Mouse (Mus musculus) midbrain, postnatal 0 days (tissue): Measurements from ENCODE around the gene Coq6. TPM values are rescaled to one million over a fixed set of nuclear protein-coding genes. Genes with fewer than 3 reads are reported as not detected.
"Not testable (repeated sequence)": the region's sequence is repeated elsewhere in the genome, so short reads cannot be mapped to it uniquely, and the experiment has no call there.

ENCODE experiments used
- ATAC-seq: fragments of 200-750 bp; cut with Nextera tagmentation; 2 replicates; pipeline ENCODE4 v1.8.0; 2017; ENCODE audit warnings: moderate number of reproducible peaks, mild to moderate bottlenecking, moderate TSS enrichment, moderate library complexity; ENCODE audit not compliant: low FRiP score
- DNase-seq: peaks from one replicate; pipeline ENCODE4 v3.0.0-alpha.2; 2015; ENCODE audit warnings: low spot score
- H3K27ac ChIP-seq: fragments of 300-500 bp; sonication (generic); 2 replicates; pipeline ENCODE4 v1.5.1; 2014; ENCODE audit warnings: low read depth, mild to moderate bottlenecking, low read length, mixed read lengths
- H3K27me3 ChIP-seq: fragments of 300-500 bp; sonication (generic); 2 replicates; pipeline ENCODE4 v1.6.1; 2014; ENCODE audit warnings: low read length, control low read depth, mixed read lengths; ENCODE audit not compliant: insufficient read depth
- H3K36me3 ChIP-seq: fragments of 300-500 bp; sonication (generic); 2 replicates; pipeline ENCODE4 v1.6.1; 2014; ENCODE audit warnings: low read length, control low read depth, mixed read lengths; ENCODE audit not compliant: insufficient read depth
- H3K4me1 ChIP-seq: fragments of 300-500 bp; sonication (generic); 2 replicates; pipeline ENCODE4 v1.6.1; 2014; ENCODE audit warnings: mild to moderate bottlenecking, control low read depth, antibody characterized with exemption, low read length, mixed read lengths; ENCODE audit not compliant: insufficient read depth
- H3K4me2 ChIP-seq: fragments of 300-500 bp; sonication (generic); 2 replicates; pipeline ENCODE4 v1.6.1; 2014; ENCODE audit warnings: low read depth, mild to moderate bottlenecking, low read length, mixed read lengths; ENCODE audit not compliant: poor library complexity, severe bottlenecking
- H3K4me3 ChIP-seq: fragments of 300-500 bp; sonication (generic); 2 replicates; pipeline ENCODE4 v1.5.1; 2014; ENCODE audit warnings: low read depth, mild to moderate bottlenecking, low read length, moderate library complexity
- H3K9ac ChIP-seq: fragments of 300-500 bp; sonication (generic); replicated peaks from 2 replicates; pipeline ENCODE4 v1.6.1; 2014; ENCODE audit warnings: mild to moderate bottlenecking, low read length, moderate library complexity, mixed read lengths; ENCODE audit not compliant: poor library complexity, severe bottlenecking
- H3K9me3 ChIP-seq: fragments of 300-500 bp; sonication (generic); 2 replicates; pipeline ENCODE4 v1.6.1; 2016; ENCODE audit warnings: low read length, control low read depth
- CTCF ChIP-seq: IDR thresholded peaks from 2 replicates; pipeline ENCODE4 v1.5.1; 2016; ENCODE audit warnings: antibody characterized with exemption, mild to moderate bottlenecking
- whole genome bisulfite sequencing: fragments of 180-500 bp; shearing (Covaris S2); extraction: QIAGEN DNeasy Blood & Tissue Kit; methylation state at CpG from one replicate; pipeline ENCODE4 v1.1.7; 2014; 5-methylcytosine and 5-hydroxymethylcytosine counted together
- polyA plus RNA-seq: library from polyadenylated mRNA; unstranded; fragments of >200 nt; fragmentation: Nextera tagmentation; extraction: Ambion mirVana; gene quantifications from 2 replicates; pipeline ENCODE4 v1.2.1, GENCODE M21; 2015
- total RNA-seq: library from RNA; depleted of rRNA; stranded (reverse); fragments of >200 nt; gene quantifications from 2 replicates; pipeline ENCODE4 v1.2.3, GENCODE M21; 2014

Coq6 gene
- total and polyA plus RNA-seq, 2 experiments from 2014 or later: 41.6 to 60.9 TPM

DNA sequence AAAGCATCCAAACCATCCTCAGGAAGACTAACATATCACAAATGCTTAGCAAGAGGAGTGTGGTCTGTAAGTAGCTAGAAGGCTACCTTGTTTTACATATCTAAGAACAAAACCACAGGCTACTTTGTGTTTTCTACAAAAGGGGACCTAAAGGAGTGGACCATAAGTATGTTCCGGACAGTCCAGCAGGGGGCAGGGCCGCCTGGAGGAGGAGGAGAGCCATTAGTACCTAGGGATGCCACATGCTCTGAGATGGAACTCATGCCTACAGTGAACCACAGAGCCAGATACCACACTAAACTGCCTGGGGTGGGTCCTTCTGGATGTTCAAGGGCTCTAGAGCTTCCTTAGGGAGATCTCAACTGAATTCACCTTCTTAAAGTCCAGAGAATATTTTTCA lies 14.3 kb upstream of the Coq6 start:
- DNase-seq (peak; percentile 12), ATAC-seq (no peak)
- WGBS: 42% methylated on average over 2 of the region's 2 CpGs
- peaks cover 54% of the 10 kb centered on the region for H3K36me3 ChIP-seq
- H3K4me1 ChIP-seq: no peaks in the 10 kb centered on the region
- H3K4me3 ChIP-seq: no peak overlapping the region
- H3K9ac ChIP-seq: no peak overlapping the region
- no peaks in the 10 kb centered on the region for H3K9me3 ChIP-seq
- H3K27ac ChIP-seq: no peak overlapping the region
- H3K4me2 ChIP-seq: no peak overlapping the region
- peak; percentile 61 for TF ChIP-seq CTCF
- H3K27me3 ChIP-seq: no peaks in the 10 kb centered on the region

- not testable (repeated sequence) for H3K27ac ChIP-seq, H3K4me2 ChIP-seq, ATAC-seq, H3K4me3 ChIP-seq, DNase-seq, H3K4me1 ChIP-seq, H3K9me3 ChIP-seq, H3K27me3 ChIP-seq, H3K9ac ChIP-seq
- WGBS: 88% methylated on average over 2 of the region's 2 CpGs
- H3K36me3 ChIP-seq: peaks cover 37% of the 10 kb centered on the region
These were observed 2.8 kb upstream of the Coq6 start for GRCm38 (mm10) chr12:84358699-84359098.

DNA sequence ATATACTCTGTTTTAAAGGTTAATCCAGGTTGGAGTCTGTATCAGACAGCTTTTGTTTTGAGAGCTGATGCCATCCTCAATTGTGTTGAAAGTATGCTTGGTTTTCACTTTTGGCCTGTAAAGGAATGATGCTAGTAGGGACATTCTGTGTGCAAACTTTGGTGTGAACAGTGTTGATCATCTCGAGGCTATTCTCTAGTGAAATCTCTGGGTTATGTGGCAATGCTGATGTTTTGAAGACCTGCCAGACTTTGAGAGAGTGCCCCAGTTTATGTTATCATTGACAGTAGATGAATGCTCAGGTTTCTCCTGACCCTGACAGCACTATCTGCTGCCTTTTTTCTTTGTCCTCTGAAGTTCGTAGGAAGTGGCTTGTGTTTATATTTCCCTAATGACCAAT lies 1.4 kb downstream of the Coq6 start:
- no peak for TF ChIP-seq CTCF
- H3K9ac ChIP-seq: no peak overlapping the region
- ATAC-seq (no peak), DNase-seq (no peak)
- no peak overlapping the region for H3K27ac ChIP-seq
- peaks cover 9% of the 10 kb centered on the region for H3K36me3 ChIP-seq
- H3K27me3 ChIP-seq: no peaks in the 10 kb centered on the region
- 82% methylated on average over 2 of the region's 2 CpGs for WGBS
- peaks cover 5% of the 10 kb centered on the region for H3K4me1 ChIP-seq
- H3K9me3 ChIP-seq: no peaks in the 10 kb centered on the region
- H3K4me3 ChIP-seq: peak overlapping the region; percentile 96
- H3K4me2 ChIP-seq: peak overlapping the region; percentile 72

DNA sequence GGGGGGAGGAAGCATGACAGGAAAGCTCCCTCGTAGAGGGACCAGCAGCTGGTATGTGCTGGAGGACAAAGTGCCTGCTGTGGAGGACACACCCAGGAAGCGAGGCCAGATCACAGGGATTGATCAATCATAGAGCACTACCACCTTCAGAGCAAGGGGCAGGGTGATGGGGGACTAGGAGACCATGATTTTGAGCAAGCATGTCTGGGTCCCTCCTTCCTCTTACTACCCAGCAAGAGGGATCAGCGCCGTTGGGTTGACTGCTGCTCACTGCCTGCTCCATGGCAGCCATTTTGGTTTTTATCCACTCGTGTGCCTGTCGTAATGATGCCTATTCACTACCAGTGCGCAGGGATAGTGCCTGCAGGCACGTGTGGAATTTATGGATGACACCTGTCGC lies 2.8 kb downstream of the Coq6 start:
- H3K27ac ChIP-seq: no peak overlapping the region
- peaks cover 5% of the 10 kb centered on the region for H3K4me1 ChIP-seq
- H3K27me3 ChIP-seq: no peaks in the 10 kb centered on the region
- DNase-seq (no peak), ATAC-seq (no peak)
- 90% methylated on average over 9 of the region's 9 CpGs for WGBS
- no peak overlapping the region for H3K9ac ChIP-seq
- TF ChIP-seq CTCF: no peak
- H3K4me2 ChIP-seq: no peak overlapping the region
- H3K36me3 ChIP-seq: peaks cover 18% of the 10 kb centered on the region
- H3K9me3 ChIP-seq: no peaks in the 10 kb centered on the region
- no peak overlapping the region for H3K4me3 ChIP-seq

- Histone ChIP-seq H3K27ac (no peak overlapping the region), H3K27me3 (no peaks in the 10 kb centered on the region), H3K36me3 (peaks cover 24% of the 10 kb centered on the region), H3K4me3 (no peak overlapping the region), H3K9me3 (no peaks in the 10 kb centered on the region), H3K4me1 (peaks cover 5% of the 10 kb centered on the region), H3K9ac (no peak overlapping the region), H3K4me2 (no peak overlapping the region)
- WGBS: 95% methylated on average over 6 of the region's 6 CpGs
- ATAC-seq (no peak), DNase-seq (no peak)
- no peak for TF ChIP-seq CTCF
These were observed 3.7 kb downstream of the Coq6 start for GRCm38 (mm10) chr12:84365137-84365536.

DNA sequence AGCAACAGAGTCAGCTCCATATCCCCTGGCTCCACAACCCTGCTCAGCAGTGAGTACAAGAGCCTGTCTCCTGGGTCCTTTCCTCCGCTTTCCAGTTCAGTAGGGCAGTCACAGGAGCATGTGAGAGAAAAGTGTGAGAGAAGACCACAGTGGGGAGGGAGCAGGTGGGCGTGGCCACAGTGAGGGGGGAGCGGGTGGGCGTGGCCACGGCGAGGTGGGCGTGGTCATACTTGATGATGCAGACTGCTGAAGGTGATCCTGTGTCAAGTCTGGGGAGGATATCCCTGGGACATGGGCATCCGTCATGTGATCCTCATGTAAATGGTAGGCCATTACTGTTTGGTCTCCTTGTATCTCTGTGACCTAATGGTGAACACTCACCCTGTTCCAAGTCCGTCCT lies 5.5 kb downstream of the Coq6 start:
- Histone ChIP-seq H3K36me3 (peaks cover 42% of the 10 kb centered on the region), H3K4me1 (peaks cover 5% of the 10 kb centered on the region), H3K4me3 (no peak overlapping the region), H3K9ac (no peak overlapping the region), H3K27ac (no peak overlapping the region), H3K27me3 (no peaks in the 10 kb centered on the region), H3K9me3 (no peaks in the 10 kb centered on the region), H3K4me2 (no peak overlapping the region)
- DNase-seq (no peak), ATAC-seq (no peak)
- WGBS: 72% methylated on average over 9 of the region's 9 CpGs
- no peak for TF ChIP-seq CTCF
